Mouse (Mus musculus) bone marrow macrophage, adult 2 months (primary cell): ENCODE data around the gene Lax1.

Experiments
- CTCF ChIP-seq: IDR thresholded peaks from 2 replicates; pipeline ENCODE4 v1.5.1; 2012; ENCODE audit warnings: low read depth, mild to moderate bottlenecking, low read length, moderate library complexity
- POLR2A ChIP-seq: IDR thresholded peaks from 2 replicates; pipeline ENCODE4 v1.6.1; 2012; ENCODE audit warnings: mild to moderate bottlenecking, low read depth, low read length, borderline replicate concordance

DNA sequence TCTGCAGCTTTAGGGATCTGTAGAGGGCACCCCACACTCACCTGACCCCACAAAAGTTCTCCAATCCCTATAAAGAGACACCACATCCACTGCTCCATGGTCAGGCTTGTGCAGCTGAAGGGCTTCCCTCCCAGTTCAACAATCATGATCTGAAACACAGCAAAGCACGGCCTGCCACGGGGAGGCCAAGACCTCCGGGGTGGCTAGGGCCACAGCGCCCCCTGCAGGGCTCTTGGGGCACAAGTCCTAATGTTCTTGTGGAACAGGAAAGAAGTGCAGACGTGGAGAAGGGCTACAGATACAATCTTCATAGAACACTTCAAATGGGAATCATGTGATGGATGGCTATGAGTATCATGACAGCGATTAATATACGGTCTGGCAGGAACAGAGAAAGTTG, 26.6 kb upstream of the Lax1 start:
- TF ChIP-seq POLR2A (no peak), CTCF (peak; percentile 54)
